Mouse (Mus musculus): ENCODE results near the gene Kcnk6. TPM values are rescaled to one million over a fixed set of nuclear protein-coding genes. Genes with fewer than 3 reads are reported as not detected.
A peak's percentile ranks its signal among the peaks of the same experiment; 100 is the strongest.

The Kcnk6 gene
- polyA plus RNA-seq, 1 experiment from 2014 or later: 1.2 TPM

DNA sequence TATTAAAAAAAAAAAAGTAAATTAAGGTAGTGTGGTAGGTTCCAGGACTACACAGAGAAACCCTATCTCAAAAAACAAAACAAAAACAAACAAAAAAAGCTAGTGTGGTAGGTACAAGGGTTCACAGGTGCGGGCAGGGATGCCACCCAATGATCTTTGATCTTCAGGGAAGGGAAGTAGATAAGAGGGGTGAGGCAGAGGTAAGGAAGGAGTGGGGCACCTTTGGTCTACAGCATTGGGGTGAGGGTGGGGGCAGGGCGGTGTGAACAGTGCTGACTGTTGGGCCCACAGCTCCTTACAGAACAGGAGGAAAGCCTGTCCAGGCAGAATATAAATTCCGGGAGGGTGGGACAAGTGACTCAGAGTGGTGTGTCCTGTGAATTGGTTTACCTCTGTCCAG is 18.9 kb upstream of the Kcnk6 start:
- DNase-seq (ENCODE audit: low spot score): no peak
- Histone ChIP-seq H3K9me3 (ENCODE audit: control insufficient read depth, low read length) (no peaks in the 10 kb centered on the region), H3K27me3 (ENCODE audit: control insufficient read depth, insufficient read depth, low read length) (peaks cover 6% of the 10 kb centered on the region; the same call in 1 of the 2 replicates), H3K4me3 (ENCODE audit: low read depth, low read length) (no peak overlapping the region), H3K27ac (ENCODE audit: low read depth, low read length) (no peak overlapping the region), H3K4me2 (ENCODE audit: low read depth) (no peak overlapping the region), H3K36me3 (ENCODE audit: control insufficient read depth, insufficient read depth, low read length) (no peaks in the 10 kb centered on the region), H3K4me1 (ENCODE audit: control insufficient read depth, insufficient read depth, low read length) (no peaks in the 10 kb centered on the region), H3K9ac (ENCODE audit: low read length) (no peak overlapping the region)
- ATAC-seq (ENCODE audit: insufficient read depth, low FRiP score, low TSS enrichment): no peak
- WGBS: 90% methylated on average over 3 of the region's 3 CpGs

DNA sequence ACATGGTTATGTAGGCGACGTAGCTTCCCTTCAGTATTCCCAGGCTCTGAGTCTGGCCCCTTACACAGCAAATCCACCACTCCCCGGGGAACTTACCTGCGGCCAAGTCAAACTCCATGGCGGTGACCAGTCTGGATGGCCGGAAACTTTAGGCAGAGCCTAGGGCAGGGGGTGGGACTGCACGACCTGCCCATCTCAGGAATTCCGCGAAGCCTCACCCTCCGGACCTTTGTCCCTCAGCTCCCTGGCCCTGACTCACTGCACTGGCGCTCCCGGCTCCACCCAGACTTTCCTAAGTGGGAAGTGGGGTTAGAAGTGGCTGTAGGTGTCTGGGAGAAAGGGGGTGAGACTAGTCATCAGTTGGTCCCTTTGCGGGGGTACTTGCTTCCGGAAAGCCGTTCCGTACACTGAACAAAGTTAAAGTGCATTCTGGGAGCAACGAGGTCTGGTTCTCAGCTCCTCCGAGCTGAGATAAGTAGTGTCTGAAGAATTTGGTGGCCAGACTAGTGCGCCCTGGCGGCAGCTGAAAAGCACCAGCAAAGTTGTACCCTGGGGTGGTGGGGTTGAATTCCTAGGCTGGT is 16.0 kb upstream of the Kcnk6 start, which contains the start of gene 2200002D01Rik:
TSS of gene 2200002D01Rik (minus strand) at position 206 of the 581 bp plus-strand sequence.
- no peak for ATAC-seq (ENCODE audit: insufficient read depth, low FRiP score, low TSS enrichment)
- peaks cover 6% of the 10 kb centered on the region; the same call in 1 of the 2 replicates for H3K27me3 ChIP-seq (ENCODE audit: control insufficient read depth, insufficient read depth, low read length)
- H3K27ac ChIP-seq (ENCODE audit: low read depth, low read length): no peak within 1 kb of the TSS
- peak within 1 kb of the TSS; percentile 43 for H3K4me2 ChIP-seq (ENCODE audit: low read depth)
- H3K36me3 ChIP-seq (ENCODE audit: control insufficient read depth, insufficient read depth, low read length): peaks cover 3% of the 10 kb centered on the region
- H3K4me3 ChIP-seq (ENCODE audit: low read depth, low read length): peak within 1 kb of the TSS; percentile 20
- peak; percentile 23 for DNase-seq (ENCODE audit: low spot score)
- no peaks in the 10 kb centered on the region for H3K4me1 ChIP-seq (ENCODE audit: control insufficient read depth, insufficient read depth, low read length)
- H3K9ac ChIP-seq (ENCODE audit: low read length): peak within 1 kb of the TSS; percentile 28
- no peaks in the 10 kb centered on the region for H3K9me3 ChIP-seq (ENCODE audit: control insufficient read depth, low read length)
- WGBS: 4% methylated on average over 20 of the region's 20 CpGs

DNA sequence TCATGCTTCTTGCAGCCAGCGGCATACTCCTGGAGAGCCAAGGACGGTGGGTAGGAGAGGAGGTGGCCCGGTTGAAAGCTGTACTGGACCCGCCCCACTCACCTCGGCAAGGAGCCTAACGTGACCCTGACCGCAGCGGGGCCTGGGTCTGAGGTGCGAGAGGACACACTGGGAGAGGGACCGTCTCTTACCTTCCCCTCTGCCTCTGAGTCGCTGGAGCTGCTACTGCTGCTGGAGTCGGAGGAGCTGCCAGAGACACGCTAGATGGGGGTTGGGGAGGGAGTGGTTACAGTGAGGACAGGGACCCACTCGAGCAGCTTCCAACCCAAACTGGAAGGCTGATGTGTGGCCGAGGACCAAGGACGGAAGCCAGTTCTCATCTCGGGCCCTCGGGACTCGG is 15.4 kb upstream of the Kcnk6 start:
- no peaks in the 10 kb centered on the region for H3K9me3 ChIP-seq (ENCODE audit: control insufficient read depth, low read length)
- 10% methylated on average over 19 of the region's 19 CpGs for WGBS
- H3K27ac ChIP-seq (ENCODE audit: low read depth, low read length): no peak overlapping the region
- ATAC-seq (ENCODE audit: insufficient read depth, low FRiP score, low TSS enrichment): no peak; the same call in 1 of the 2 replicates
- no peaks in the 10 kb centered on the region for H3K4me1 ChIP-seq (ENCODE audit: control insufficient read depth, insufficient read depth, low read length)
- H3K9ac ChIP-seq (ENCODE audit: low read length): peak overlapping the region; percentile 28
- peak; percentile 26 for DNase-seq (ENCODE audit: low spot score)
- H3K4me2 ChIP-seq (ENCODE audit: low read depth): peak overlapping the region; percentile 43
- peak overlapping the region; percentile 20 for H3K4me3 ChIP-seq (ENCODE audit: low read depth, low read length)
- H3K27me3 ChIP-seq (ENCODE audit: control insufficient read depth, insufficient read depth, low read length): peaks cover 6% of the 10 kb centered on the region; the same call in 1 of the 2 replicates
- peaks cover 3% of the 10 kb centered on the region for H3K36me3 ChIP-seq (ENCODE audit: control insufficient read depth, insufficient read depth, low read length)

DNA sequence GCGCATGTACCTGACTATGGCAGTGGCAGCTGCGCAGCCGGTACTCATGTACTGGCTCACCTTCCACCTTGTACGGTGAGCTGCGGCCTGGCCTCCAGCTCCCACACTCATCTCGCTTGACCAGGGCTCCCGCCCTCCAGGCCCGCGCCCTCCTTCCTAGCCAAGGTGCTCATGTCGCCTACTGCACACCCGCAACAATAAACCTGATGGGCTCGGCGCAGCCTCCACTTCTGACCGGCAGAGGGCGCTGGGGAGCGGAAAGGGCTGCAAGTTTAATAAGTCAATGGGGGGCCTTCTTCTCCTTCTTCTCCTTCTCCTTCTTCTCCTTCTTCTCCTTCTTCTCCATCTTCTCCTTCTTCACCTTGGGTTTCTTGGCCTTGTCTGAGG is 15.0 kb upstream of the Kcnk6 start:
- Histone ChIP-seq H3K9ac (ENCODE audit: low read length) (no peak overlapping the region; the same call in 1 of the 2 replicates), H3K36me3 (ENCODE audit: control insufficient read depth, insufficient read depth, low read length) (peaks cover 3% of the 10 kb centered on the region), H3K4me2 (ENCODE audit: low read depth) (peak overlapping the region; percentile 43), H3K9me3 (ENCODE audit: control insufficient read depth, low read length) (no peaks in the 10 kb centered on the region), H3K4me1 (ENCODE audit: control insufficient read depth, insufficient read depth, low read length) (no peaks in the 10 kb centered on the region), H3K27me3 (ENCODE audit: control insufficient read depth, insufficient read depth, low read length) (peaks cover 6% of the 10 kb centered on the region; the same call in 1 of the 2 replicates), H3K4me3 (ENCODE audit: low read depth, low read length) (peak overlapping the region; percentile 20), H3K27ac (ENCODE audit: low read depth, low read length) (no peak overlapping the region)
- DNase-seq (ENCODE audit: low spot score) (peak; percentile 83), ATAC-seq (ENCODE audit: insufficient read depth, low FRiP score, low TSS enrichment) (no peak)
- 23% methylated on average over 16 of the region's 16 CpGs for WGBS

DNA sequence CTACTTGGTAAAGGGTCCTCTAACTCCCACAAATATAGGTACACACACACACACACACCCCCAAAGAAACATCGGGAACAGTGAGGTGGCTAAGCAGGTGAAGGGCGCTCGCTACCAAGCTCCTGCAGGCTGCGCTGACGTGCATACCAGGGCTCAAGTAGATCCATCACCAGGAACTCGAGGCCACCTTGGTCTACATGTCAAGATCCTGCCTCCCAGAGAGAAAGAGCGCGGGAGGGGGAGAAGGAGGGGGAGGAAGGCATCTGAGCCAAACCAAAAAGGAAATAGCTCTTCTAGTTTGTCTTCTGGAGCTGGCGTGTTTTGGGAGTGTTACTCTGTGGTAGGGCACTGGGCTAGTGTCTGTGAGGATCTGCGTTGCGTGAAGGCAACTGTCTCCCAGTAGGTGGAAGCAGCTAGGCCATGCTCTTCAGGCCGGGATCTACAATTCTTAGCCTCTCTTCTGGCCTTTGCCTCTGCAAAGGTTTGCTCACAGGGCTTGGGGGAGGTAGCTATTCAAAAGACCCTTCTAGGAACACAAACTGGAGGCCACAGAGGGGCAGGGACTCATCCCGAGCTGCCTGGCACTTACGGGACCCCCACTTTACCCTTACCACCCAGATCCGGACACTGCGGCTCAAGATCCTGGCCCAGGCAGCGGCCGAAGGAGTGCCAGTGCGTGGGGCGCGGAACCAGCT is 14.5 kb upstream of the Kcnk6 start:
- Histone ChIP-seq H3K27ac (ENCODE audit: low read depth, low read length) (no peak overlapping the region), H3K4me1 (ENCODE audit: control insufficient read depth, insufficient read depth, low read length) (no peaks in the 10 kb centered on the region), H3K27me3 (ENCODE audit: control insufficient read depth, insufficient read depth, low read length) (peaks cover 6% of the 10 kb centered on the region; the same call in 1 of the 2 replicates), H3K4me3 (ENCODE audit: low read depth, low read length) (no peak overlapping the region), H3K9me3 (ENCODE audit: control insufficient read depth, low read length) (no peaks in the 10 kb centered on the region), H3K36me3 (ENCODE audit: control insufficient read depth, insufficient read depth, low read length) (peaks cover 3% of the 10 kb centered on the region), H3K4me2 (ENCODE audit: low read depth) (no peak overlapping the region), H3K9ac (ENCODE audit: low read length) (no peak overlapping the region)
- ATAC-seq (ENCODE audit: insufficient read depth, low FRiP score, low TSS enrichment) (no peak), DNase-seq (ENCODE audit: low spot score) (no peak)
- WGBS: 87% methylated on average over 21 of the region's 21 CpGs

DNA sequence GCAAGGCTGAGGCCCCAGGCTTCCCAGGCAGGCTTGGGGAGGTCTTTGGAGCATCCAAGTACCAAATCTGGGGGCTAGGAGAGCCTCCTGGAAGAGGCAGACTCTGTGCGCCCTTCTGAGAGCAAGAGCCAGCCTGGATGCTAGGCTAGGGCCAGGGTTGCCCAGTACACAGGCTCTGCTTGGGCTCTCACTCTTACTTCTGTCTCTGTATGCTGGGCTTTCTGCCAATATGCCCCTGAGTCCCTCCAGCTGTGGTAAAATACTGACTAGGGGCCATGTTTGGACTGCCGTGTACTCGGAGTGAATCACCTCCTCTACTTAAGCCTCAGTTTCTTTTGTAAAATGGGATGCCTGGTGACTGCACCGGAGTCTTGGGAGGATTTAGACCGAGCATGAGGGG is 13.7 kb upstream of the Kcnk6 start:
- peaks cover 6% of the 10 kb centered on the region; the same call in 1 of the 2 replicates for H3K27me3 ChIP-seq (ENCODE audit: control insufficient read depth, insufficient read depth, low read length)
- H3K27ac ChIP-seq (ENCODE audit: low read depth, low read length): no peak overlapping the region
- H3K36me3 ChIP-seq (ENCODE audit: control insufficient read depth, insufficient read depth, low read length): peaks cover 3% of the 10 kb centered on the region
- no peaks in the 10 kb centered on the region for H3K9me3 ChIP-seq (ENCODE audit: control insufficient read depth, low read length)
- WGBS: 86% methylated on average over 5 of the region's 5 CpGs
- ATAC-seq (ENCODE audit: insufficient read depth, low FRiP score, low TSS enrichment): no peak
- no peak overlapping the region for H3K9ac ChIP-seq (ENCODE audit: low read length)
- no peak for DNase-seq (ENCODE audit: low spot score)
- H3K4me1 ChIP-seq (ENCODE audit: control insufficient read depth, insufficient read depth, low read length): no peaks in the 10 kb centered on the region
- H3K4me2 ChIP-seq (ENCODE audit: low read depth): no peak overlapping the region
- H3K4me3 ChIP-seq (ENCODE audit: low read depth, low read length): no peak overlapping the region

DNA sequence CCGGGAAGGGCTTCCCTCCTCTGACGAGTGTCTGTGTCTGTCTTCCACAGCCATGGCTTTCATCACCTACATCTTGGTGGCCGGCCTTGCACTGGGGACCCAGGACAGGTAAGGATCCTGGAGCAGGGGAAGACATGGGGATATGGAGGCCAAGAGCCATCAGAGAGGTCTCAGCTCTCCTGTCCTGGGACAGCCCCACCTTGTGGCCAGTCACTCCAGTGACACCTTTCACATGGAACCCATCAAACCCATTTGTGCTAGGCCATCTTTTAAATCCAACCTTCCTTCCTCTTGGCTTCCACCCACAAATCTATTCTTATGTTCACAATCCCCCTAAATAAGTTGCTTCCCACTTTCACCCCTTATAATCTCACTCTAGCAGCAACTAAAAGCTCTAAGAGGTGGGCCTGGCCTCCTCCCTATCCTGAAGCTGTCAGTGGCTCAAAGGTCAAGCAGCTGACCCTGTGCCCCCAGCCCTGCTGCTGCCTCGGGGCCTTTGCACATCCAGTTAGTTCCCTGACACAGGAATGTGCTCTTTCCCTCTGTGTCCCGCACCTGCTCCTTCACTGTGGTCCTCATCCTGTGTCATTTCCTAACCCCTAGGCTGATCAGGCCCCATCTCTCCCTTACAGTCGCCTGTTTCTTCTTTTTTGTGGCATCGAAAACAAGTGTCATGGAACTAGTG is 12.6 kb upstream of the Kcnk6 start:
- no peak overlapping the region for H3K27ac ChIP-seq (ENCODE audit: low read depth, low read length)
- DNase-seq (ENCODE audit: low spot score): no peak
- no peak overlapping the region for H3K9ac ChIP-seq (ENCODE audit: low read length)
- H3K4me3 ChIP-seq (ENCODE audit: low read depth, low read length): no peak overlapping the region
- no peaks in the 10 kb centered on the region for H3K4me1 ChIP-seq (ENCODE audit: control insufficient read depth, insufficient read depth, low read length)
- H3K36me3 ChIP-seq (ENCODE audit: control insufficient read depth, insufficient read depth, low read length): peaks cover 3% of the 10 kb centered on the region
- peaks cover 6% of the 10 kb centered on the region; the same call in 1 of the 2 replicates for H3K27me3 ChIP-seq (ENCODE audit: control insufficient read depth, insufficient read depth, low read length)
- H3K9me3 ChIP-seq (ENCODE audit: control insufficient read depth, low read length): no peaks in the 10 kb centered on the region
- no peak overlapping the region for H3K4me2 ChIP-seq (ENCODE audit: low read depth)
- ATAC-seq (ENCODE audit: insufficient read depth, low FRiP score, low TSS enrichment): no peak
- 88% methylated on average over 7 of the region's 7 CpGs for WGBS

DNA sequence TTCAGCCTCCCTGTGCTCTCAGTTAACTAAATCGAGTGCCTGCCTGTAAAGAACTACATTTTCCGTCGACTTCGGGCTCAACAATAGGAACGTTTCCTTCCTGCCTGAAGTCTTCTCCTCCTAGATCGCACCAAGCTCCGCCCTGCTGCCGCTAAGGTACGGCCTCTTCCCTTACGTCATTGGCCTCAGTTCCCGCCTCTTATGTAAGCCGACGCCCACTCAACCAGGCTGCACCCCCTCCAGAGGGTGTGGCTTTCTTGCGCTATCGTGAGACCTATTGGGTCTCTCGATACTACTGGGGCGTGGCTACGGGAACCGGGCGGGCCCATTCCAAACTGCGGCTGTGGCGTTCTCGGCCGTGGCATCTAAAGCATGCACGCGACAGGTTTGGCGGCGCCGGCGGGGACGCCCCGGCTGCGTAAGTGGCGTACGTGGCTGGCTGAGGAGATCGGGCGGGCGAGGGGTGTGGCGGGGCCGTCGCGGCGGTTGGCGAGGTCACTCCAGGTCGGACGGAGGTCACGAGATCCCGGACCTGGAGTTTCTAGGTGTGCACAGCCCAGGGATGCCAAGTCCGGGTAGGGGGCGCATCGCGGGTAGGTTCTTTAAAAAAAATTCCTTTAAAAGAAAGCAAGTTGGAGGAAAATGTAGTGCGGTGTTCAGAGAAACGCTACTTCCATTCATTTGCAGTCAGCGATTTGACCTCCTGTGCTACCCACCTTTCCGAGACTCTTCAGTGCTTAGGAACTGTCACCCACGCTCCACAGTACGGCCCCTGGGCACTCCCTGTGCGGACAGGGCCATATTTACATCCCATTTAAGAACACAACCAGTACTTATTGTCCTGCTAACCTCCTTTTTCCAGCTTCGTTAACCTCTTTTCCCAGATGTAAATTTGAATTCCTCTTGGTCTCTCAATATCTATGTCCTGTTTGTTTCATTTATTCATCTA is 6.0 kb upstream of the Kcnk6 start, which contains the start of gene Yif1b:
TSS of gene Yif1b (plus strand) at position 311 of the 949 bp plus-strand sequence.
- H3K4me3 ChIP-seq (ENCODE audit: low read depth, low read length): peak within 1 kb of the TSS; percentile 67
- H3K9me3 ChIP-seq (ENCODE audit: control insufficient read depth, low read length): no peaks in the 10 kb centered on the region
- ATAC-seq (ENCODE audit: insufficient read depth, low FRiP score, low TSS enrichment) (peak; percentile 98), DNase-seq (ENCODE audit: low spot score) (peak; percentile 99)
- no peaks in the 10 kb centered on the region for H3K4me1 ChIP-seq (ENCODE audit: control insufficient read depth, insufficient read depth, low read length)
- H3K4me2 ChIP-seq (ENCODE audit: low read depth): peak within 1 kb of the TSS; percentile 49
- H3K27me3 ChIP-seq (ENCODE audit: control insufficient read depth, insufficient read depth, low read length): no peaks in the 10 kb centered on the region; the same call in 1 of the 2 replicates
- no peaks in the 10 kb centered on the region for H3K36me3 ChIP-seq (ENCODE audit: control insufficient read depth, insufficient read depth, low read length)
- H3K9ac ChIP-seq (ENCODE audit: low read length): peak within 1 kb of the TSS; percentile 67
- peak within 1 kb of the TSS; percentile 70 for H3K27ac ChIP-seq (ENCODE audit: low read depth, low read length)
- WGBS: under 1% methylated on average over 60 of the region's 60 CpGs

Measured in neural tube, embryonic 11.5 days (tissue).